Mouse (Mus musculus): ENCODE data around the gene Ube4a.

GRCm38 (mm10) chr9:44880309-44881081 lies 84.9 kb downstream of the Ube4a start:
- no peak for TF ChIP-seq CTCF (IDR thresholded peaks at IDR 0.05; ENCODE audit: low read depth)
- no peak for TF ChIP-seq EP300 (IDR thresholded peaks at IDR 0.05; ENCODE audit: low read depth)

All from liver, embryonic 14.5 days (tissue).